Mouse (Mus musculus) hindbrain, embryonic 10.5 days (tissue): ENCODE measurements around the gene Atg16l2. TPM values are rescaled to one million over a fixed set of nuclear protein-coding genes. Genes with fewer than 3 reads are reported as not detected.

ENCODE experiments used
- DNase-seq: peaks from one replicate; pipeline ENCODE4 v3.0.0-alpha.2; 2017; ENCODE audit warnings: low spot score
- H3K27ac ChIP-seq: fragments of 300-500 bp; sonication (generic); 2 replicates; pipeline ENCODE4 v1.5.1; 2016; ENCODE audit warnings: mild to moderate bottlenecking, moderate library complexity
- H3K27me3 ChIP-seq: fragments of 300-500 bp; sonication (generic); 2 replicates; pipeline ENCODE4 v1.6.1; 2016; ENCODE audit warnings: mild to moderate bottlenecking; ENCODE audit not compliant: poor library complexity, insufficient read depth, severe bottlenecking
- H3K36me3 ChIP-seq: fragments of 300-500 bp; sonication (generic); 2 replicates; pipeline ENCODE4 v1.6.1; 2016; ENCODE audit warnings: mild to moderate bottlenecking, moderate library complexity
- H3K4me1 ChIP-seq: fragments of 300-500 bp; sonication (generic); replicated peaks from 2 replicates; pipeline ENCODE4 v1.6.1; 2016; ENCODE audit warnings: mild to moderate bottlenecking
- H3K4me3 ChIP-seq: fragments of 300-500 bp; sonication (generic); 2 replicates; pipeline ENCODE4 v1.5.1; 2016; ENCODE audit warnings: mild to moderate bottlenecking, moderate library complexity
- H3K9me3 ChIP-seq: fragments of 300-500 bp; sonication (generic); 2 replicates; pipeline ENCODE4 v1.6.1; 2016; ENCODE audit warnings: mild to moderate bottlenecking, moderate library complexity
- WGBS: fragments of 180-500 bp; shearing (Covaris S2); methylation state at CpG from one replicate; pipeline ENCODE4 v1.1.7; 2016; 5-methylcytosine and 5-hydroxymethylcytosine counted together
- polyA plus RNA-seq: library from polyadenylated mRNA; unstranded; fragments of >200 nt; fragmentation: Nextera tagmentation; extraction: Ambion mirVana; gene quantifications from 2 replicates; pipeline ENCODE4 v1.2.1, GENCODE M21; 2016

Atg16l2 gene
- polyA plus RNA-seq, 1 experiment from 2014 or later = 13.8 TPM

GRCm38 (mm10) chr7:101317014-101317413, 15.0 kb upstream of the Atg16l2 start, which contains the start of gene Stard10:
TSS of gene Stard10 (plus strand) at chr7:101317086.
- H3K4me3 ChIP-seq = no peak within 1 kb of the TSS
- no peaks in the 10 kb centered on the region for H3K36me3 ChIP-seq
- H3K9me3 ChIP-seq = no peaks in the 10 kb centered on the region
- DNase-seq = no peak
- no peak within 1 kb of the TSS for H3K27ac ChIP-seq
- H3K27me3 ChIP-seq = peaks cover 45% of the 10 kb centered on the region
- WGBS = 86% methylated on average over 3 of the region's 3 CpGs
- H3K4me1 ChIP-seq = peaks cover 18% of the 10 kb centered on the region

- H3K4me1 ChIP-seq = peaks cover 14% of the 10 kb centered on the region
- no peak overlapping the region for H3K27ac ChIP-seq
- DNase-seq = no peak
- peaks cover 41% of the 10 kb centered on the region for H3K27me3 ChIP-seq
- H3K9me3 ChIP-seq = no peaks in the 10 kb centered on the region
- WGBS = 71% methylated on average over 6 of the region's 6 CpGs
- no peak overlapping the region for H3K4me3 ChIP-seq
- no peaks in the 10 kb centered on the region for H3K36me3 ChIP-seq
Measured at GRCm38 (mm10) chr7:101316591-101317001, 14.5 kb upstream of the Atg16l2 start.

- no peak overlapping the region for H3K27ac ChIP-seq
- H3K9me3 ChIP-seq = no peaks in the 10 kb centered on the region
- peaks cover 12% of the 10 kb centered on the region; the same call in 1 of the 2 replicates for H3K4me1 ChIP-seq
- no peaks in the 10 kb centered on the region for H3K36me3 ChIP-seq
- peaks cover 32% of the 10 kb centered on the region for H3K27me3 ChIP-seq
- no peak overlapping the region for H3K4me3 ChIP-seq
- DNase-seq = no peak
Measured at GRCm38 (mm10) chr7:101315699-101316098, 13.6 kb upstream of the Atg16l2 start.

GRCm38 (mm10) chr7:101314396-101314795, 12.3 kb upstream of the Atg16l2 start:
- H3K36me3 ChIP-seq = no peaks in the 10 kb centered on the region
- H3K4me1 ChIP-seq = peaks cover 10% of the 10 kb centered on the region; the same call in 1 of the 2 replicates
- DNase-seq = no peak
- no peaks in the 10 kb centered on the region for H3K9me3 ChIP-seq
- H3K27ac ChIP-seq = no peak overlapping the region
- 72% methylated on average over 5 of the region's 5 CpGs for WGBS
- H3K4me3 ChIP-seq = no peak overlapping the region
- H3K27me3 ChIP-seq = peaks cover 19% of the 10 kb centered on the region

GRCm38 (mm10) chr7:101313033-101313432, 11.0 kb upstream of the Atg16l2 start:
- DNase-seq = no peak
- whole genome bisulfite sequencing = 82% methylated on average over 3 of the region's 3 CpGs
- H3K27ac ChIP-seq = no peak overlapping the region
- peaks cover 10% of the 10 kb centered on the region; the same call in 1 of the 2 replicates for H3K4me1 ChIP-seq
- no peaks in the 10 kb centered on the region for H3K36me3 ChIP-seq
- H3K9me3 ChIP-seq = no peaks in the 10 kb centered on the region
- H3K27me3 ChIP-seq = 0 out of 2 replicates have a peak, but pooled peaks cover 6% of the 10 kb centered on the region
- H3K4me3 ChIP-seq = no peak overlapping the region

- 43% methylated on average over 2 of the region's 2 CpGs for WGBS
- Histone ChIP-seq H3K27ac (peak overlapping the region; percentile 90), H3K36me3 (no peaks in the 10 kb centered on the region), H3K27me3 (no peaks in the 10 kb centered on the region), H3K4me1 (peaks cover 10% of the 10 kb centered on the region; the same call in 1 of the 2 replicates), H3K9me3 (no peaks in the 10 kb centered on the region), H3K4me3 (peak overlapping the region; percentile 59)
- no peak for DNase-seq
Measured at GRCm38 (mm10) chr7:101311061-101311460, 9.0 kb upstream of the Atg16l2 start.

- peak; percentile 98 for DNase-seq
- Histone ChIP-seq H3K36me3 (no peaks in the 10 kb centered on the region), H3K27me3 (0 out of 2 replicates have a peak, but pooled peaks cover 1% of the 10 kb centered on the region), H3K27ac (peak overlapping the region; percentile 90), H3K4me1 (peaks cover 10% of the 10 kb centered on the region; the same call in 1 of the 2 replicates), H3K4me3 (peak overlapping the region; percentile 59), H3K9me3 (no peaks in the 10 kb centered on the region)
- under 1% methylated on average over 43 of the region's 43 CpGs for WGBS
Measured at GRCm38 (mm10) chr7:101310327-101311028, 8.4 kb upstream of the Atg16l2 start.

- H3K9me3 ChIP-seq = no peaks in the 10 kb centered on the region
- DNase-seq = no peak
- 42% methylated on average over 5 of the region's 5 CpGs for WGBS
- H3K27me3 ChIP-seq = peaks cover 6% of the 10 kb centered on the region; the same call in 1 of the 2 replicates
- H3K27ac ChIP-seq = peak overlapping the region; percentile 90
- H3K4me3 ChIP-seq = peak overlapping the region; percentile 59
- peaks cover 10% of the 10 kb centered on the region; the same call in 1 of the 2 replicates for H3K4me1 ChIP-seq
- H3K36me3 ChIP-seq = no peaks in the 10 kb centered on the region
Measured at GRCm38 (mm10) chr7:101309985-101310326, 7.9 kb upstream of the Atg16l2 start.

GRCm38 (mm10) chr7:101306841-101307240, 4.8 kb upstream of the Atg16l2 start:
- H3K9me3 ChIP-seq = no peaks in the 10 kb centered on the region
- no peak for DNase-seq
- peaks cover 7% of the 10 kb centered on the region; the same call in 1 of the 2 replicates for H3K27me3 ChIP-seq
- no peak overlapping the region for H3K4me3 ChIP-seq
- H3K36me3 ChIP-seq = no peaks in the 10 kb centered on the region
- H3K4me1 ChIP-seq = peaks cover 17% of the 10 kb centered on the region
- H3K27ac ChIP-seq = no peak overlapping the region
- WGBS = 54% methylated on average over 2 of the region's 2 CpGs

- Histone ChIP-seq H3K36me3 (no peaks in the 10 kb centered on the region), H3K27ac (peak overlapping the region; percentile 86), H3K9me3 (no peaks in the 10 kb centered on the region), H3K4me3 (peak overlapping the region; percentile 74), H3K27me3 (peaks cover 46% of the 10 kb centered on the region), H3K4me1 (peaks cover 22% of the 10 kb centered on the region)
- no peak for DNase-seq
- WGBS = 27% methylated on average over 7 of the region's 7 CpGs
Measured at GRCm38 (mm10) chr7:101302691-101303090, 640 bp upstream of the Atg16l2 start.

- Histone ChIP-seq H3K27me3 (peaks cover 59% of the 10 kb centered on the region), H3K27ac (peak overlapping the region; percentile 86), H3K36me3 (no peaks in the 10 kb centered on the region), H3K9me3 (no peaks in the 10 kb centered on the region), H3K4me3 (peak overlapping the region; percentile 74), H3K4me1 (peaks cover 33% of the 10 kb centered on the region)
- 1% methylated on average over 30 of the region's 30 CpGs for WGBS
- no peak for DNase-seq
Measured at GRCm38 (mm10) chr7:101301361-101301880, 630 bp downstream of the Atg16l2 start.

- WGBS = 86% methylated on average over 3 of the region's 3 CpGs
- Histone ChIP-seq H3K27me3 (peaks cover 57% of the 10 kb centered on the region), H3K27ac (no peak overlapping the region), H3K4me3 (no peak overlapping the region), H3K36me3 (peaks cover 6% of the 10 kb centered on the region; the same call in 1 of the 2 replicates), H3K9me3 (no peaks in the 10 kb centered on the region), H3K4me1 (peaks cover 36% of the 10 kb centered on the region)
- no peak for DNase-seq
Measured at GRCm38 (mm10) chr7:101298375-101298774, 3.7 kb downstream of the Atg16l2 start.

GRCm38 (mm10) chr7:101297023-101297405, 5.0 kb downstream of the Atg16l2 start:
- WGBS = 21% methylated on average over 8 of the region's 8 CpGs
- H3K27ac ChIP-seq = peak overlapping the region; percentile 72

More at GRCm38 (mm10) chr7:101297023-101297405, 5.0 kb downstream of the Atg16l2 start:
- DNase-seq = no peak
- peaks cover 11% of the 10 kb centered on the region; the same call in 1 of the 2 replicates for H3K36me3 ChIP-seq
- no peaks in the 10 kb centered on the region for H3K9me3 ChIP-seq
- peaks cover 32% of the 10 kb centered on the region for H3K4me1 ChIP-seq
- H3K27me3 ChIP-seq = peaks cover 57% of the 10 kb centered on the region
- peak overlapping the region; percentile 52 for H3K4me3 ChIP-seq
